Mouse (Mus musculus): ENCODE data around the gene Krt78.
A peak's percentile ranks its signal among the peaks of the same experiment; 100 is the strongest.

Gene Krt78

GRCm38 (mm10) chr15:101954187-101954586 lies at the start of gene Krt78:
TSS of gene Krt78 (minus strand) at chr15:101954287.
- DNase-seq = no peak

DNA sequence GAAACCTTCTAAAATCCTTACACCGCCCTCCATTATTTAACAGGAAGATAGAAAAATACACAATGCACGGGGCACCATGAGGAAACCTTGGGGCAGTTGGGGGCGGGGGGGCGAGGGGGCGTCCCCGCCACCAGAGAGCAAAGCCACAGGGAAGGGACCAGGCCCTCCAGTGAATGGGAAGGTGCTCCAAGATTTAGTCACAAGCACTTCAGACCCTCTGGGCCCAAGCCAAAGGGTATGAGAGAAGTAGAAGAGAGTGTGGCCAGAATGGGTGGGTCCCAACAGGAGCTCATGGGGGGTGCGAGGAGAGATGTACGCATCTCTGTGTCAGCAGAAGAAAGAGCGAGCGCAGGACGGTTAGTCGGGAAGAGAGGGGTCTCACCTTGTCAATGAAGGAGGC lies 49.4 kb upstream of the Krt78 start:
- DNase-seq = peak in 1 of 2 experiments; percentile 52

DNA sequence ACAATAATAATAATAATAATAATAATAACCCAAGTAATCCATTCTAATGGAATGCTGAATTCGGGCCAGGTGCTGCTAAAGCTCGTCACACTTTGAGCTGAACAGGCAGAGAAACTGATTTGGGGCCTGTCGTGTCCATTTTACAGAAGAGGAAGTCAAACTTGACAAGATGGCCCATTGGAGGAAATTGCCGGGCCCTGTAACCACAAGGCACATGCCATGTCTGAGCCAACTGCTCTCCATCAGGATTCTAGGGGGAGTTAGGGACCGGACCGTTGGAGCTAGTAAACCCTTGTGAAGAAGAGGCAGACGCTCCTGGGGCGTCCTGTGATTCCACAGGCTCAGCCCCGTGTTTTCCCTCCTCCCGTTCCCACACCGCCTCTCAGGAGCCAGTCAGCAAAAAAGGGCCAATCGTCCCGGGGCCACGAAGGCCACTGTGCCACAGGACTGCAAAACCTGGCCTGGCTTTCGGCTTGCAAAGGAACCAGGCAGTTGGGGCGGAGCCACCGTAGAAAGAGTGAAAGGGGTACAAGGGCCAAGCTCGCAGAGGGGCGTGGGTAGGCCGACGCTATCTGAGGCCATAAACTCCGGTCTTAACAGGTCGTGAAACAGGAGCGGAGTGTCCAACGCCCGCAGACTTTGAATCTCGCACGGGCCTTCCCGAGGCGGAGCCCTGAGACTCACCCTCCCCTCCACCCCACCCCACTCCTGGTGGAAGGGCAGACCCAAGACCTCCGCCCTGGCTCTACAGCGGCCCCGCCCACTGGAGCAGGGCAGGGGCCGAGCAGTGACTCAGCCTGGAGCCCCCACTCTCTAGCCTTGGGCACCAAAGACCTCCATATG lies 48.8 kb upstream of the Krt78 start:
- DNase-seq = peak; percentile 66 to 79

DNA sequence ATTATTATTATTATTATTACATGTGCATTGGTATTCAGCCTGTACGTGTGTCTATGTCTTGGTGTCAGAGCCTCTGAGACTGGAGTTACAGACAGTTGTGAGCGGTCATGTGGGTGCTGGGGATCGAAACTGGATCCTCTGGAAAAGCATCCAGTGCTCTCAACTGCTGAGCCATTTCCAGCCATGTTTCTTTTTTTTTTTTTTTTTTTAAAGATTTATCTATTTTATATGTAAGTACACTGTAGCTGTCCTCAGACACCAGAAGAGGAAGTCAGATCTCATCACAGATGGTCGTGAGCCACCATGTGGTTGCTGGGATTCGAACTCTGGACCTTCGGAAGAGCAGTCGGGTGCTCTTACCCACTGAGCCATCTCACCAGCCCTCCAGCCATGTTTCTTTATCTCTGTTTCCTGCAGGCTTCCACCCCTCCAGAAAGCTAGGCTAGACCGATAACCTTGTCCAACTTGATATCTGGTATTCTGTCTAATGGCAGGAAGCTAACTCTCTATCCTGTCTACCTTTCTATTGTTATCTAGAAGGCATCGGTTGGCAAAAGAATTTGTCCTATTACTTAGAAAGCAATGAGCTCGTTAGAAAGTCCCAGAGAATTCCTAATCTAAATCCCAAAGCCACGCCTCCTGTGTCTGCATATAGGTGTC lies 45.7 kb upstream of the Krt78 start:
- DNase-seq = no peak

GRCm38 (mm10) chr15:101999156-101999555 lies 45.1 kb upstream of the Krt78 start:
- no peak for DNase-seq

DNA sequence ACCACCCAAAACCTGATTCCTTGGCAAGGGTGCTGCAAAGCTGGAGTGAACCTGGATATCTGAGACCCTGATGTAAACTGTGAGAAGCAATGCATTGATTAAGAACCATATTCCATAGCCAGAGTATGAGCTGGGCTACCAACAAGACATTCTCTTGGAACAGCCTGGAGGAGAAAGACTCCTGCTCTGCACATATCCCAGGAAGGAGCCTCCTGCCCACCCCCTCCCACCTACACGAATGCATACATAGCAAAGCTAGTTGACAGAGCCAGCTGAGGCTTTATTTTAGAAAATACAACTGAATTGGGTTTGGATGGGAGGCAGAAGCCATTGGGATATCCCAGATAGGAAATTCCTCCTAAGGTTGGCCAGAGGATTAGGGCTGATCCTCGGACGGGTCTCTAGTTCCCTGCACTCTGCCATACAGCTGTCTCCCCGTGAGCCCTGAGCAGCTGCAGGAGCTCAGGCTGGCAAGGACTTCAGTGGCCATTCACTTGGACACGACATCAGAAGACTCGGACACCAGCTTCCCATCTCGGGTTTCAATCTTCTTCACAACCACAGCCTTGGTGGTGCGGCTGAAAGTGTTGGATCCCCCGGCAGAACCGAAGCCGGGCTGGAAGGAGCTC lies 42.5 kb upstream of the Krt78 start:
- peak in 1 of 2 experiments; percentile 14 for DNase-seq

GRCm38 (mm10) chr15:101995484-101996236 lies 41.6 kb upstream of the Krt78 start:
- DNase-seq = no peak

DNA sequence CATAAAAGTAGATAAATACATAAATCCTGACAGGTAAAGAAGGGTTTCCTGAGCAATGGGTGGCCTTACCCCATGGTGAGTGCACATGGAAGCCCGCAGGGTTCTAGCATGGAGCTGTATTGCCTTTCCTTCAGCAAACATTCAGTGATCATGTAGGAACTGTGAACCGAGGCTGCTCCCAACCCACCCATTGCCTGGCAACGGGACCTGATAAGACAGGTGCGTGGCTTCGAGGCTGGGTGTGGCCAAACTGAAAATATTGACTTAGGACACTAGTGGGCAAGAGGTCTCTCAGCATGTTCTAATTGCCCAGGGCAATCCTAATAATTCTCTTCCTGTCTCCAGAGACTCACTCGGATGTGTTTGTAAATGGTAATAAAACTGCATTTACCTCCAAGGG lies 40.3 kb upstream of the Krt78 start:
- DNase-seq = no peak

GRCm38 (mm10) chr15:101990946-101991345 lies 36.9 kb upstream of the Krt78 start:
- no peak for DNase-seq

DNA sequence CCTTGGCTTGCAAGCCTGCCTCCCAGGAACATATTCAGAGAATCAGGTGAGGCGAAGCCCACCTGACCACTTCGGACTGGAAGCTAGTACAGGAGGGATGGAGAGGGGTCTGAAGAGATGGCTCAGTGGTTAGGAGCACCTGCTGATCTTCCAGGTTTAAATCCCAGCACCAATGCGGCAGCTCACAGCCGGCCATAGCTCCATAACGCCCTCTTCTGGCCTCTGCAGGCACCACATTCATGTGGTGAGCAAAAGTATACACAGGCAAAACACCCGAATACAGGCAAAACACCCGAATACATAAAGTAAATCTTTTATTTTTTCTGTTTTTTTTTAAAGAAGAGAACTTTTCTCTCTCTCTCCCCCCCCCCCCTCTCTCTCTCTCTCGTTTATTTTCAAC lies 34.6 kb upstream of the Krt78 start:
- no peak for DNase-seq

DNA sequence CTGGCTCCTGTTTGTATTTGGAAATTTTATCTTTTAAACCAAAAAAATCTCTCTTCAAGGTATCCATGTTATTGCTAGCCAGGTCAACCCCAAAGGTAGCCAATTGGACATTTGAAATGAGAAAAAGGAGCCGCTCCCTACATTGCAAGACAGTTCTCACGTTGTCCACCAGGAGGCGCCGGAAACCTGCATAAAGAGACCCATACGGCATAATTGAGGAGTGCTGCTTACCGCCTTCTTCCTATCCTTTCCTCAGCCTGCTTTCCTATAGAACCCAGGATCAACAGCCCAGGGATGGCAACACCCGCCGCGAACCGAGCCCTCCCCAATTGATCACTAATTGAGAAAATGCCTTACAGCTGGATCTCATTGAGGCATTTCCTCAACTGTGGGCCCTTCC lies 34.0 kb upstream of the Krt78 start:
- peak; percentile 73 to 88 for DNase-seq

DNA sequence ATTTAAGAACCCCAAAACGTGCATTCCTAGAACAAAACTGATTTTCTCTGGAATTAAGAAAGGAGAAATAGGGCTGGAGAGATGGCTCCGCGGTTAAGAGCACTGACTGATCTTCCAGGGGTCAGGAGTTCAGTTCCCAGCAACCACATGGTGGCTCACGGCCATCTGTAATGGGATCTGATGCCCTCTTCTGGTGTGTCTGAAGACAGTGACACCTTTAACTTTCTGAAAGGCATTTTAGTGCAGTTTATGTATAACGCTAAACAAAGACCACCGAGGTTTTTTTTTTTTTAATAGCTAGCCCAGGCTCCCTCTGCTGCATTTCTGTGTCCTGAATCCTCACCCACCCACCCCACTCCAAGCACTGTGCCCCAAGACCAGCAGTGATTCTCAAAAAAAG lies 30.7 kb upstream of the Krt78 start:
- DNase-seq = no peak

DNA sequence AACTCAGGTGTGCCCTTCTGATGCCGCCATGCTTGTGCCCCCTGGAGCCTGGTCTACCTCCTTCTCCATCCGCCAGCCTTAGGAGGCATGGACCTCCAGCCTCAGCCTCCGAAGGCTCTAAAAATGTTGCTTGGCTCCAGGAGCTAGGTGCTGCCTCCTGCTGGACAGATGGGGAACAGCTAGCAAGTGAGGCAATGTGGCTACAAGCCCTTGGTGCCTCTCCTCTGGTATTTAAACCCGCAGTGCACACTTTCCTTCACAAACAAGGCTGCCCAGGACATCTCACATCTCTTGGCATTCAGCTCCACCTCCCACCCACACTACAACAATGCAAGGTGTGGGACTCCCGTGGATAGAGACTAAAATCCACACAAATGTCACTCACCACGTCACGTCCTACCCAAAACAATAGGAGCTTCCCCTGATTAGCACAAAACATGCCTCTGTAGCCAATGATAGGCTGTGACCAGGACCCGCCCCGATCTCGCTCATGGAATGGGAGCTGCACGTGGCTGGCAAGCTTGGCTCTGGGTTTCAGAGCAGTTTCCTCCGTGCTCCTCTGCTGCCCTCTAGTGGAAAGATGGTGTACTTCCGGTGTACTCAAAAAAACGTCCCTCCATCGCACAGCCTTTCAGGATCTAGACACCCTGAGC lies 30.0 kb upstream of the Krt78 start:
- peak; percentile 91 to 93 for DNase-seq

- no peak for DNase-seq
Measured at GRCm38 (mm10) chr15:101983315-101983948, 29.3 kb upstream of the Krt78 start.

DNA sequence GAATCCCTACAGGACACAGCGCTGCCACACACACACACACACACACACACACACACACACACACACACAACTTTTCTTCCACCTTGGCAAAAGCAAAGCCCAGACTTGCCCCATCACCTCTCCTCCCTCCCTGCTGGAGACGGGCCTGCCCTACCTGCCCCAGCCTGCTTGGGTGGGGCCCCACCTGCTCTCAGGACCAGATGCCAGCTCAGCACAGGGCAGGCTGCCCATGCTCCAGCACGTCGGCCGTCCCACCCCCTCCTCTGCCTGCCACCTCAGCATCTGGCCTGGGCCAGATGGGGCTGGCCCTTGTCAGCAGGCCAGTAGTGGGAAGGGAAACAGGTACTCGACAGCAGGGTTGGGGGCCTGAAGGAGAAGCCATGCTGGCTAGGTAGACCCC lies 26.8 kb upstream of the Krt78 start:
- peak; percentile 64 to 86 for DNase-seq

- DNase-seq = peak; percentile 94 to 97
Measured at GRCm38 (mm10) chr15:101977043-101977726, 23.1 kb upstream of the Krt78 start.

DNA sequence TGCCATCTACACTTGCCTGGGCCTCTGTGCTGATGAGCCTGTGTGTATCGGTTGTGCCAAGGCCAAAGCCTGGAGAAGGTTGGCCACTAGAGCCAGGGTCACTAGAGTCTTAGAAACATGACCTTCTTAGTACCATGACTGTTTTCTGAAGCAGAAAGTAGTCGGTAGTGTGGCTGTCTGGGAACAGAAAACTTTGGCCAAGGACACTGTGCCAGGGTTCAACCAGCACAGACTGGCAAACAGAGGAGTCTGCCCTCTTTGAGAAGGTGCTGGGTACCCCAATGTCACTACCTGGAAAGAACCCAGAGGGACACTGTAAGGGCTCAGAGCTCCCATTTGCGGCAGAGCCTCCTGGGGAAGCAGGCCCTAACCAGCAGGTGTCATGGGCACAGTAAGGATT lies 22.6 kb upstream of the Krt78 start:
- DNase-seq = no peak

DNA sequence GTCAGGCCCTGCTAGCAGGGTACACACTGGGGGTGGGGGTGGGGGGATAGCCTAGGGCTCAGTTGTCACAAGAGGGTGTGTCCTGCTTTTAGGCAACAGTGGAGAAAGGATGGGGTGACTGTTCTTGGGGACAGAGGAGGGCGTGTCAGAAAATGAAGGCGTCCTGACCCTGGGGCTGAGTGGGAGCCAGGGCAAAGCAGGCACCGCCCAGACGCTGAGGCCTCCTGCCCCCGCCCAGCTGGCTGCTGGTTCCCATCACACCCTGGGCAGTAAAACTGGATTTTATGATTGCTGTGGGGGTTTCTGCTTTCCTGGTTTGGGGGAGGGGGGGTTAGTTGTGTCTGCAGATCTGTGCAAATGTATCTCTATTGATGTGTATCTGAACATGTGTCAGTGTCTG lies 21.9 kb upstream of the Krt78 start:
- DNase-seq = peak; percentile 69 to 75

- DNase-seq = no peak
Measured at GRCm38 (mm10) chr15:101974083-101974845, 20.2 kb upstream of the Krt78 start.

- peak; percentile 90 to 96 for DNase-seq
Measured at GRCm38 (mm10) chr15:101973414-101974077, 19.5 kb upstream of the Krt78 start.
